Mouse (Mus musculus) granulocyte monocyte progenitor cell, adult 5-6 weeks (primary cell): ENCODE results near the gene Igsf10. TPM values are rescaled to one million over a fixed set of nuclear protein-coding genes. Genes with fewer than 3 reads are reported as not detected.

Experiments used
- ATAC-seq: replicated peaks from 2 replicates; pipeline ENCODE4 v1.8.0; 2016; ENCODE audit warnings: mild to moderate bottlenecking, moderate TSS enrichment, inconsistent platforms; ENCODE audit not compliant: poor library complexity, severe bottlenecking
- total RNA-seq, 2 experiments: library from RNA; stranded (forward) in 1 of 2; stranded (reverse) in 1 of 2; fragments of 200-712, 200-1000 nt in 1 of 2; fragments of >200 nt in 1 of 2; fragmentation: Nextera tagmentation in 1 of 2; gene quantifications; 2 replicates each; pipeline ENCODE4 v1.2.3; 2014 to 2017

The Igsf10 gene
- total RNA-seq, 2 experiments from 2014 or later, result not detected

DNA sequence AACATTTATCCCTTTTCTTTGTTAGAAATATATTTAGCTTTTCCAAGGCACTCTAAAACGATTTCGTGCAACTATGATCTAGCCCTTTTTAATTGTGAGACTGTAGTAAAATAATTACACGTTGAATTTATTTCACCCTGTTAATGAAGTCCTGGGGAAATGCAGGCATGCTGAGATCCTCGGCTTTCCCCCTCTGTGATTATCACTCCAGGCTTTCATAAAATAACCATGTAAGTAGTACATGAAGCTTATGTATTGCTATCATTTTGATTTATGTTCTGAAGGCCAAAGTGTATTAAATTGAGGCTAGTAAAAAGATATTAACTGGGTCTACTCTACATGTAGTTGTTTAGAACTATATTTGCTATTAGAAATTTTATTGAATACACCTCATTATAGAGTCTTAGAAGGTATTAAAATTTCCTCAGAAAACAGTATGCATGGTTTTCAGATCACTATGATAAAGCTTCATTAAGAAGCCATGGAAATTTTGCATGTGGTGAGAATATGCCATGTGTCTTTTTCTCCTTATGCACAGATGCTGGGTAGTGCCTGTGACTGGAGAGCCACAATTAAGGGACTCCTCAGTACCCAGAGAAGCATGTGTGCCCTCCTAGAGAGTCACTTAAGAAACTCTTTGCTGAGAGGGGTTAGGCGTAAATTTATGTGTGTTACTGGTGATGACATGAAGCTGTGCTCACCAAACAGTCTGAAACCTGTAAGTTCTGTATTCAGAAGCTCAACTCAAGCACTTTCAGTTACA lies 50.6 kb downstream of the Igsf10 start:
- ATAC-seq, result no peak

GRCm38 (mm10) chr3:59290551-59290950 lies 53.6 kb downstream of the Igsf10 start:
- no peak for ATAC-seq

DNA sequence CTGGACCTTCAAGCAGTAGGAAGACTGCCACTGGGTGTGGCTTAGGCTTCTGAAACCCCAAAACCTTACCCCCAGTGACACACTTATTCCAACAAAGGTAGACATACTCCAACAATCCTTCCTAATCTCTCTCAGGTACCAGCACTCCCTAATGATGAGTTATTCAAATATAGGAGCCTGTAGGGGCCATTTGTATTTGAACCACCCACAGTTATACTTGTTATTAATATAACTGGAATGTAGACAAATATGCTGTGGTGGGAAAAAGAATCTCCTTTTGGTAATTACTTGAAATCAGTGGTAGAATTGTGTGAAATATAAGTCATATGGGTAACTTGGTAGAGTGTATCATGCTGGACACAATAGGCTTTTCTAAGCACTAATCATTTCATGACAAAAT lies 65.6 kb downstream of the Igsf10 start:
- ATAC-seq, result no peak

DNA sequence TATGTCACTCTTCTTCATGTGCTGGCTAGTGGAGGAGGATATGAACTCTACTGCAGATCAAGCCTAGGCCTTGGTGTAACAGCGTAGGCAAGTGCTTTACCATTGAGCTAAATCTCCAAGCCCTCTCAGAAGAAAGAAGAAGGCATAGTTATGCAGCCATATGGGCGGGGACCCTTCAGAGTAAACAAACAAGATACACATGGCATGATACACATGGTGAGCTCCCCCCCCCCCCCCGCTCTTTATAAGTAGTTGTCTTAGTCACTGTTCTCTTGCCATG lies 66.0 kb downstream of the Igsf10 start:
- ATAC-seq, result no peak

DNA sequence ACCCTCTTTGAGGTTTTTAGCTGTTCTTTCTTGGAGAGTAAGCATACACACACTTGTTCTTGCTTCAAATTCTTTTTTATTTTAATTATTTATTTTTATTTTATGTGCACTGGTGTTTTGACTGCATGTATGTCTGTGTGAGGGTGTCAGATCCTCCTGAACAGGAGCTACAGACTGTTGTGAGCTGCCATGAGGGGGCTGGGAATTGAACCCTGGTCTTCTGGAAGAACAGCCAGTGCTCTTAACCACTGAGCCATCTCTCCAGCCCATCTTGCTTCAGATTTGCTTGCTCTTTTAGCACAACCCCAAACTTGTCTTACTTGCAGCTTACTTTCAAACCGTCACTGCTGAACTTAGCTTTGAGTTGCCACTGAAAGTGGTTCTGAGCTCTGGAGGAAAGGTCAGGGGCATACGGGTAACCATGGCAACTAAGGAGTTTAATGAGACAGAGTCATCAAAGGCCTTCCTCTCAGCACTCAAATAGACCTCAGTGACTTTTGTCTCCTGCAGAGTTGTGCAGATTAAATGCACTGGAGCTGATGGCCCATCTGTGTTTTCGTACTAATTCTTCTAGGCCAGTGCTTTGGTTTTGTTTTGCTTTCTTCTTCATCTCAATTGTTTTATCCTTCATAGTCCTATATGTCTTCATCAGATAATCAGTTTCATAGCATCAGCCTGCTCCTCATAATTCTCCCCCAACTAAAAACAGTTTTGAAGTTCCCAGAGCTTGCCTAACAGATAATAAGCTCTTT lies 66.5 kb downstream of the Igsf10 start:
- no peak for ATAC-seq

DNA sequence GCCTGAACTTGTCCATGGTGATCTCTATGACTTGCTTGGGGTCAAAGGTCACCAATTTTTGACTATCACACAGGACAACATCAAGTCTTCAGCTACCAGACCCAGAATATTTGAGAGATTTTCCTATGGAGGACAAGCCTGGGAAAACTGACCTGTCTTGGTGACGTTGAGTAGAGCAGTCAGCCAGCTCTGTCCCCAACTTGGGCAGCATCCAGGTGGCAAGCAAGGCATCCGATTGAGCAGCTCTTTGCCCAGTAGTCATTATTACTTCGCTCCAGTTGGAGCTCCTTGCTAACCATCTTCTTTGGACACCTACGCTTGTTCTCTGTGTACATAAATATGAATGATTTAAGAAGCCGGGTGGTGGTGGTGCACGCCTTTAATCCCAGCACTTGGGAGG lies 73.4 kb downstream of the Igsf10 start:
- ATAC-seq, result no peak

Other genes starting within 250 kb of the Igsf10 start
- gene Gpr171, start 242.6 kb downstream of the Igsf10 start, total RNA-seq (2014; fragmentation: Nextera tagmentation), result 17.4 and 20.6 TPM in 2 replicates
- gene Gpr171, start 242.6 kb downstream of the Igsf10 start, total RNA-seq (2017), result 24.2 and 29.3 TPM in 2 replicates
- gene P2ry14, start 190.8 kb downstream of the Igsf10 start, total RNA-seq (2014; fragmentation: Nextera tagmentation), result 7.4 and 8.6 TPM in 2 replicates
- 3.6 and 6.3 TPM in 2 replicates for gene P2ry14, start 190.8 kb downstream of the Igsf10 start, total RNA-seq (2017)
- not detected in 2 replicates for gene Gpr87, start 149.3 kb downstream of the Igsf10 start, total RNA-seq (2014; fragmentation: Nextera tagmentation)
- not detected in 2 replicates for gene Gpr87, start 149.3 kb downstream of the Igsf10 start, total RNA-seq (2017)
- 0.30 and 0.47 TPM in 2 replicates for gene P2ry13, start 133.5 kb downstream of the Igsf10 start, total RNA-seq (2014; fragmentation: Nextera tagmentation)
- 0.05 TPM in 1 of 2 replicates, not detected in the other for gene P2ry13, start 133.5 kb downstream of the Igsf10 start, total RNA-seq (2017)
- not detected in 2 replicates for gene P2ry12, start 81.5 kb downstream of the Igsf10 start, total RNA-seq (2014; fragmentation: Nextera tagmentation)
- gene P2ry12, start 81.5 kb downstream of the Igsf10 start, total RNA-seq (2017), result not detected in 2 replicates